Mouse (Mus musculus): ENCODE data around the gene Pcnx2. TPM values are rescaled to one million over a fixed set of nuclear protein-coding genes. Genes with fewer than 3 reads are reported as not detected.

Gene Pcnx2
- total RNA-seq, 2 experiments from 2014 or later = 0.38 to 0.41 TPM

- no peak for DNase-seq
Observed at GRCm38 (mm10) chr8:125704434-125704833, 193.7 kb downstream of the Pcnx2 start.

GRCm38 (mm10) chr8:125702868-125703473, 195.1 kb downstream of the Pcnx2 start:
- DNase-seq = no peak

Other genes starting within 250 kb of the Pcnx2 start
- gene Map10, start 228.5 kb downstream of the Pcnx2 start, total RNA-seq (2021) = 1 to 10 TPM; 5.4 to 5.9 TPM
- gene Ntpcr, start 168.4 kb downstream of the Pcnx2 start, total RNA-seq (2021) = 10 to 100 TPM; 17.1 to 17.3 TPM
- gene Map3k21, start 12.1 kb upstream of the Pcnx2 start, total RNA-seq (2021) = under 1 TPM; 0.36 TPM
- under 1 TPM; 0.77 to 0.98 TPM for gene Kcnk1, start 96.9 kb upstream of the Pcnx2 start, total RNA-seq (2021)